Mouse (Mus musculus): Measurements from ENCODE around the gene Eef1akmt3. TPM values are rescaled to one million over a fixed set of nuclear protein-coding genes. Genes with fewer than 3 reads are reported as not detected.

Gene Eef1akmt3
- total RNA-seq, 2 experiments from 2014 or later, result not detected

GRCm38 (mm10) chr10:127058161-127058560, 16.8 kb upstream of the Eef1akmt3 start:
- peak; percentile 78 for ATAC-seq (replicated peaks; ENCODE audit: low FRiP score, poor library complexity, severe bottlenecking)

GRCm38 (mm10) chr10:127056490-127056889, 15.2 kb upstream of the Eef1akmt3 start:
- ATAC-seq (replicated peaks; ENCODE audit: low FRiP score, poor library complexity, severe bottlenecking), result no peak

- no peak for ATAC-seq (replicated peaks; ENCODE audit: low FRiP score, poor library complexity, severe bottlenecking)
Observed at GRCm38 (mm10) chr10:127055406-127055805, 14.1 kb upstream of the Eef1akmt3 start.

GRCm38 (mm10) chr10:127054646-127055045, 13.3 kb upstream of the Eef1akmt3 start:
- ATAC-seq (replicated peaks; ENCODE audit: low FRiP score, poor library complexity, severe bottlenecking), result no peak

- no peak for ATAC-seq (replicated peaks; ENCODE audit: low FRiP score, poor library complexity, severe bottlenecking)
Observed at GRCm38 (mm10) chr10:127050119-127050474, 8.8 kb upstream of the Eef1akmt3 start.

- no peak for ATAC-seq (replicated peaks; ENCODE audit: low FRiP score, poor library complexity, severe bottlenecking)
Observed at GRCm38 (mm10) chr10:127049395-127050118, 8.2 kb upstream of the Eef1akmt3 start.

- no peak for ATAC-seq (replicated peaks; ENCODE audit: low FRiP score, poor library complexity, severe bottlenecking)
Observed at GRCm38 (mm10) chr10:127048608-127049394, 7.5 kb upstream of the Eef1akmt3 start.

- no peak for ATAC-seq (replicated peaks; ENCODE audit: low FRiP score, poor library complexity, severe bottlenecking)
Observed at GRCm38 (mm10) chr10:127047954-127048353, 6.6 kb upstream of the Eef1akmt3 start, which contains the start of gene Cyp27b1. Gene Cyp27b1, plus strand, starts transcription at chr10:127048250.

- ATAC-seq (replicated peaks; ENCODE audit: low FRiP score, poor library complexity, severe bottlenecking), result no peak
Observed at GRCm38 (mm10) chr10:127043187-127043586, 1.9 kb upstream of the Eef1akmt3 start.

- ATAC-seq (replicated peaks; ENCODE audit: low FRiP score, poor library complexity, severe bottlenecking), result no peak
Observed at GRCm38 (mm10) chr10:127042468-127043115, 1.3 kb upstream of the Eef1akmt3 start.

- peak; percentile 59 for ATAC-seq (replicated peaks; ENCODE audit: low FRiP score, poor library complexity, severe bottlenecking)
Observed at GRCm38 (mm10) chr10:127041774-127042338, 543 bp upstream of the Eef1akmt3 start.

- ATAC-seq (replicated peaks; ENCODE audit: low FRiP score, poor library complexity, severe bottlenecking), result no peak
Observed at GRCm38 (mm10) chr10:127040569-127041214, 621 bp downstream of the Eef1akmt3 start.

- no peak for ATAC-seq (replicated peaks; ENCODE audit: low FRiP score, poor library complexity, severe bottlenecking)
Observed at GRCm38 (mm10) chr10:127037641-127038040, 3.7 kb downstream of the Eef1akmt3 start.

- ATAC-seq (replicated peaks; ENCODE audit: low FRiP score, poor library complexity, severe bottlenecking), result no peak
Observed at GRCm38 (mm10) chr10:127036273-127036672, 5.0 kb downstream of the Eef1akmt3 start.

- no peak for ATAC-seq (replicated peaks; ENCODE audit: low FRiP score, poor library complexity, severe bottlenecking)
Observed at GRCm38 (mm10) chr10:127033301-127033741, 8.0 kb downstream of the Eef1akmt3 start.

GRCm38 (mm10) chr10:127030336-127031296, 10.7 kb downstream of the Eef1akmt3 start, which contains the start of gene Tsfm:
Gene Tsfm, minus strand, starts transcription at chr10:127030840.
- peak; percentile 99 for ATAC-seq (replicated peaks; ENCODE audit: low FRiP score, poor library complexity, severe bottlenecking)

- ATAC-seq (replicated peaks; ENCODE audit: low FRiP score, poor library complexity, severe bottlenecking), result no peak
Observed at GRCm38 (mm10) chr10:127018422-127018821, 22.9 kb downstream of the Eef1akmt3 start.

GRCm38 (mm10) chr10:127017071-127017470, 24.2 kb downstream of the Eef1akmt3 start:
- no peak for ATAC-seq (replicated peaks; ENCODE audit: low FRiP score, poor library complexity, severe bottlenecking)

Measured in erythroblast, adult 5-6 weeks (primary cell).